Mouse (Mus musculus) right cerebral cortex, postnatal 36 days (tissue): Measurements from ENCODE around the gene Ank2.
A peak's percentile ranks its signal among the peaks of the same experiment; 100 is the strongest.
"Not testable (repeated sequence)": the region's sequence is repeated elsewhere in the genome, so short reads cannot be mapped to it uniquely, and the experiment has no call there.

Experiments used
- DNase-seq, 2 experiments: peaks; one replicate each; pipeline ENCODE4 v3.0.0; 2022; ENCODE audit warnings: low spot score in 2 of 2, mixed read lengths in 1 of 2

Ank2 gene

DNA sequence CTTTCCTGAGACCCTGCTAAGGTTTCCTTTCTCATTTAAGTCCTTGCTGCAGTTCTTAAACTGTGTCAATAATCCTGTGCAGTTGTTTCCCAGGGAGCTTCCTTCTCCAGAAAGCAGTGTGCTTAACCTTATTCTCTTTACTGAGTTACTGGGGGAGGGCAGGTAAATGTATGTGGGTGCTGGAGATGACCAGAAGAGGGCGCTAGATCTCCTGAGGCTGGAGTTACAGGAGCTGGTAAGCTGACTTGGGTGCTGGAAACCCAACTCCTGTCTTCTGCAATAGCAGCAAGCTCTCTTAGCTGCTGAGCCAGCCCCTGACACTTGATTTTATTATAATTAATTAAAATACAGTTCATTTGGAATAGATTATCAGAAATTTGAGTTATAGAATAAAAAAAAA is 84.7 kb downstream of the Ank2 start:
- no peak for DNase-seq

DNA sequence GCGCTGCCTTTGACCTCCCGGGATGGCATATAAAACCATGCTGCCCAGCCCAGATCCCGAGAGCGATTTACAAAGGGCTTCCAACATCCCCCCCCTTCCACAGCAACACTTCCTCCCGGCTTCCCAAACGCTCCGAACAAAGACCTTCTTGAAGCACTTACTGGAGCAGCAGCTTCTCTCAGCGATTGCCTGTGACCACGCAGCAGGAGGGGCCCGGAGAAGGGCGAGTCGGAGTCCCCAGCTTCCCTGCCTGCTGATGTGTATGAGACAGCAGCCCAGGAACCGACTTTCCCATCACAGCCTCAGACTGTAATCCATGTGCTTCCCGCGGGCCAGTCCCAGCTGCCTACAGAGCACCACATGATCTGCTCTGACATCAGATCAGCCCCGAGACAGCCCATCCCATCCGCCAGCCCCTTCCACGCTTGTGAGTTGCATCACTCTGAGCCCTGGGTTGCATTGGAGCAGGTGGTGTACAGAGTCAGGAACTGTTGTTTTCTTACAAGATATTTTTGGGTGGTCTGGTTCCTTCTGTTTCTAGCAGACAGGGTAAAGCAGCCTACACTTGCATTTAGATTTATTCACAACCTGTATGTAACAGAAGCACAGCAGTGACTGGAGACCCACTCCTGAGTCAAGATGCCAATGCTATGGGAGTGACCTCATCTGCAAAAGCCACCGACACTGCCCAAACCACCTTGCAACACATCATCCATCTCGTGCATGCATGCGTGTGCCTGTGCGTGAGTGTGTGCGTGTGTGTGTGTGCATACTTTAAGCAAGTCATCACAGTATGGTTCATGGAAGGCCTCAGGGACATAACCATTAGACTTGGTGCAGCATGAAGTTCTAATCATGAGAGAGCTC is 90.2 kb downstream of the Ank2 start:
- peak; percentile 90 to 92 for DNase-seq

DNA sequence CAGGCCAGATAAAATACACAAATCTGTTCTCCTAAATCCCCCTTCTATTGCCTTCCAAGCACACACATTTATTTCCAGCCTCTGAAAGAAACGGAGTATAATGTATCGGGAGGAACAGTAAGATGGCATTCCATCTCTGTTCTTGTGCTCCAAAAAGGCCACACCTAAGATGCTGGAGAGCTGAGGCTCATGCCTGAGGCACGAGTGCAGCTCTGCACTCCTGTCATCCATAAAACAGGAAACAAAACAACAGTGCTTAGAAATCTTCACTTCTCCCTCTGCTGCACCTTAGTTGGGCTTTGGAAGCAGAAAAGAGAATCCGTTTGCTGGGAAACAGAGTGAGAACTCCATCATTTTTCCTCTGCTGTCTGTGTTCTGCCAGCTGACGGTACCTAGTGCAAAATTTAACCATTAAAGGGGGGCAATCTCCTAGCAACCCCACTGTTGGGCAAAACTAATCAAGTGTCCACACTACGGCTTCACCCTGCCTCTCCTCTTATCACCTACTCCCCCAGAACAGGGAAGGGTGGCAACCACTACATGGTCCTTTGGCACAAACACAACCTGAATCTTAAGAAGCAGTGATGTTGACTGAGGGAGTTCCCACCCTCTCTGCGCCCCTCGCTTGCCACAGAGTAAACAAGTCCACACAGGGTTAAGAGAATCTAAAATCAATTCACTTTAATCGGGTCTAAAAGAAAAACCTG is 91.1 kb downstream of the Ank2 start:
- no peak for DNase-seq

DNA sequence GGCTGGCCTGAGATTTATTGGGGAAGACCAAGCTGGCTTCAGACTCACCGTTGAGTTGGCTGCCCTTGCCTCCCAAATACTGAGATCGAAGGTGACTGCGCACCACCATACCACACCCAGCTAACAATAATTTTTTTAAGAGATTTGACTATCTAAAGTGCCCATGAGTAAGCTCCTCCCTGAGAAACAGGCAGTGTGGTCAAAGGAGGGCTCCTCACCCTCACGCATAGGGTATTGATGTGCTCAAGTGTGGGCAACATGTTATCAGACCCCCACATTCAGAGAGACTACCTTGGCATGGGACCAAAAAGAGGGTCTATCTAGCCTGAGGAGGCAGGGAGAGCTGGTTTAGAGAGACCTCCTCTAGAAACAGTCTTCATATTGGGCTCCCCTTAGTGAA is 92.3 kb downstream of the Ank2 start:
- DNase-seq, result no peak

DNA sequence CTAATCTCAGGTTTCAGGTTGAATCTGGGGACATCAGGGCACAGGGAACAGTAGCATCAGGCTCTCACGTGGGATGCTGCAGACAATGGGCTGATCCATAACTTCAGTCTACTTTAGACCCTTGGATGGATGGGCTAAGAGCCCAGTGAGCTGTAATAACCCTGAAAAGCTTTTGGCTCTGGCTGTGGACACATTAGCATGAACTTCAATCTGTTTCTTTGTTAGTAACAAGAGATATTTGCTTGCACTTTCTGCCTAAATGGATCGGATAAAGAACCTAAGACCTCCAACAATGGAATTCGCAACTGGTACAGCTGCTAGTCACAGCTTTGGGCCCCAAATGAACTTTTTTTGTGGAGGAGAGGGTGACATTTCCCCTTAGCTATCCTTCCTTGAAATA is 94.8 kb downstream of the Ank2 start:
- no peak for DNase-seq

DNA sequence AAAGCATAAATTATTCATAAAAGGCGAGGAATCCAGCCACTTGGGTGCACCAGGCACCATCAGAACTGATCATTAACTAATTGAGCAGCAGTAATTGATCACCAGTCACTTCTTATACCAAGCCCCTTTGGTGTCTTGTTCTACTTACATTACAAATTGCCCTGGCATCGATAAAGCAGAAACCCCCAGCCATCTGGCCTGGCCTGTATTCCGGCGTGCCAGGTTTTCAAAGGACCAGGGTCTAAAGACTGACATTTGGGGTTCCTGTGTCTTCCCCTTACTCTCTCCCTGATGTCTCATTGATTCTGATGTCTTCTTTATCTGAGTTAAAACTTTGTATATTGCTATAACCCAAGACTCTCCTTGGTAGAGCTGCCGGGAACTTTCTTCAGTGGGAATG is 98.2 kb downstream of the Ank2 start:
- DNase-seq, result no peak

DNA sequence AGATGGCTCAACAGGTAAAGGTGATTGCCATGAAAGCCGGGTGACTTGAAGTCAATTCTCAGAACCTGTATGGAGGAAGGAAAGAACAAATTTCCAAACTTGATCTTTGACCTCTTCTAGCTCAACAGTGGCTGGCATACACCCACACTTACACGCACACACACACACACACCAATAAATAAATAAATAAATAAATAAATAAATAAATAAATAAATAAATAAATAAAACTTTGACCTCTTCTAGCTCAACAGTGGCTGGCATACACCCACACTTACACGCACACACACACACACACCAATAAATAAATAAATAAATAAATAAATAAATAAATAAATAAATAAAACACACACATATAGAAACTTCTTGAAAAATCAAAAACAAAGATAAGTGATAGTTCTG is 98.7 kb downstream of the Ank2 start:
- DNase-seq, result not testable (repeated sequence)

DNA sequence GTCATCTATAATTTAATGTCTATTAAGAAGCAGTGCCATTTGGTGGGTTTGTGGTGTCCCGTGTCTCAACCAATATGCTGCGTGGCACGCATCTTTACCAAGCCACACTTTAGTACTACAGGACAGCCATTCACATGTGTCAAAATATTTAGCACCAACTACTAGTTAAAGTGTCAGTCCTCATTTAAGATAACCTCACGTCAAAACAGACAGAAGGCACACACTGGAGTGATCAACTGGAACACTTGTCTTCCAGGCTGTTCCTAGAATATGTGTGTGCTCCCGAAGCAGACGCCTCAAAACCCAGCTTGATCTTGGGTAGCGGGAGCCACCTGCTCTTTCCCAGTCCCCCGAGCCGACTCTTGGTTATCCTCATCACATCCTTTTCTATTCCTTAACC is 101.4 kb downstream of the Ank2 start:
- no peak for DNase-seq

DNA sequence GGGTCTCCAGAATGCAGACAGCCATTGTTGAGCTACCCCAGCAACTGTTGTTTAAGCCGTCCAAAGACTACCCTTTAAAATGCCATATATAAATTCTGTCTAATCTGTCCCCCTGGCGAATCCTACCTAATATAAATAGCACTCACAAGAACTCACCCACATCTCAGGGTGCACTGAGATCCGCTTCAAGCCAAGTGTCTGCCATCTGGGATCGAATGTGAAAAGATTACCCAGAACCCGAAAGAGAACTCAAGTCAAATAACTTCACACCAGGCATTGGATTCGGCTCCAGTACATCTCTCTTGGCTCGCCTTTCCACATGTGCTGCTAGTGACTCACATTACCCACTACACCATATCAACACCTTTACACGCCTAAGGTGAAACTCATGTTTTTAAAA is 103.9 kb downstream of the Ank2 start:
- peak in 1 of 2 experiments; percentile 54 for DNase-seq

DNA sequence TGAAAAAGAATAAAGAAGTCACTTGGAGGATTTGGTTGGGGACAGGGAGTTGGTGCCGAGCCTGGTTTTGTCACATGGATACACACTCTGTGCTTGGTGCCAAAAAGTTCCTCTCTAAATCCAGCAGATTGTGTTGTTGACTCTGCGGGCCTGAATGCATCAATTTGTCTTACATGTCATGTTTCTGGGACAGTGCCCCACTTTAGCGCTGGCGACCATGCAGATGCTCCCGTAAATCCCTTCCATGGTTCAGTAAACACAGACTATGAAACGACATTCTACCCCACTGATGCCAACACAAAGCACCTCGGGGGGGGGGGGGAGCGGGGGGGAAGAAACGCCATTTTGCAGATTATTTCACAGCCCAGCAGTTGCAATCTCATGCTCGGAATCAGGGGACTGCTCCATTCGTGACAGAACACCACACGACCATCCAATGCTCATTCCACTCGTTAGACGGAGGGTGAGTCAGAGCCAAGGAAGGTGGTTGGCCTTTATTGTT is 112.1 kb downstream of the Ank2 start:
- no peak for DNase-seq

DNA sequence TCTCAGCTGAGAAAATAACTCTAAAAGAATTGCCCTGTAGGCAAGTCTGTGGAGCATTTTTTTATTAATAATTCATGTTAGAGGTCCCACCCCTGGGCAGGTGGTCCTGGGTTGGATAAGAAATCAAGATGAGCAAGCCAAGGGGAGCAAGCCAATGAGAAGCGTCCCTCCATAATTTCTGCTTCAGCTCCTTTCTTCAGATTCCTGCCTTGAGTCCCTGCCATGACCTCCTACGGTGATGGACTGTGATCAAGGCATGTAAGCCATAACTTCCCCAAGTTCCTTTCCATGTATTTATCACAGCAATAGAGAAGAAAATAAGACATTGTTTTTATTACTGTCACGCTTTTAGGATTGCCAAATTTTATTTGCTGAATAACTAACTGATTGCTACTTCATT is 115.9 kb downstream of the Ank2 start:
- DNase-seq, result no peak

DNA sequence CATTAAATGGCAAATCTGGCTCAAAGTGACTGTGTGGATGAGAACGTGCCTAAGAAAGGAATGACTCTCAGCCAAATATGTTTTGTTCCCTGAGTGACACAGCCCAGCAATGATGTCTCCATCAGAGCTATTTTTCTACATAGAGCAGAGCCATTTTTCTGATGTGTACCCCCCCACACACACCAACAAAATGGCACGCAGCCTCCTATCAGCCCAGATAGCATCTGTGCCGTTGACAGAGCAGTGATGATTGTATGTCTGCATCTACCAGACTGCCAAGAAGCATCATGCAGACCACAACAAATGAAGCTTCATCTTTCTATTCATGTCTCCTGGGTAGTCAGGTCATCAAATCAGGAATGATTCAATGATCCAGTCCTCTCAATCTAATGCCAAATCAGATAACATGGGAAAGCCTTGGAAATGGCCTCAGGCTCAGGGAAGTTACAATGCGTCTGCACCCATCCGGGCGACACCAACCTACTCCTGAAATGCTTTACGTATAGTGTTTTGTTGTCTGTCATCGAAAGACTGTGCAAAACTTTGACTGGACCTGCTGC is 122.2 kb downstream of the Ank2 start:
- no peak for DNase-seq

DNA sequence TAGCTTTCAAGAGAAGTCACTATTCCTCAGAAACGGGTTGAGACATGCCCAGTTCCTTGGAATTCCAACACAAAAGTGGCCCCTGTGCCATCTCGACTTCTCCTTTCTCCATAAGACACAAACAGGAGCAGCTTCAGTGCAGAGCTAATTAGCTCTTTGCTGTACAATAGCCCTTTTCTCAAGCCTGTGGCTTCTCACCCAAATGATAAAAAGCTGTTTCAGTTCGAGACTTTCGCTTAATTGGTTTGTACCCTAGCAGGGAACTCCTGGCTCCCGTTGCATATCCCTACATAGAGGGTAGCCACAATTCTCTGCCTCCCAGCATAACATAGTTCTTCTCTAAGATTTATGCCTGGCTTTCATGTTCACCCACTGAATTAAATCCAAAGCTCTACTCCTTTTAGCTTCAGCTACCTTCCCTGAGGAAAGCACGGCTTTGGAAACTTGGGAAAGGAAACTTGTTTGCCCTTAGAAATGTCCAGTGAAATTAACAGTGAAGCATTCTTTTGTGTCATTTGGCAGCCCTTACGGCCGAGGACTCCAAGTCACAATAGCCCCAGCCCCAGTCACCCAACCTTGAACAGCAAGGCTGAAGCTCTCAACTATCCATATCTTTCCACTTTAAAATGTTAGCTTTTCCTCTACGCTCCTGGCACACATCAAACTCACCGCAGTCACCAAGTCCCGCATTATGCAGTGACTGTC is 123.0 kb downstream of the Ank2 start:
- DNase-seq, result no peak

DNA sequence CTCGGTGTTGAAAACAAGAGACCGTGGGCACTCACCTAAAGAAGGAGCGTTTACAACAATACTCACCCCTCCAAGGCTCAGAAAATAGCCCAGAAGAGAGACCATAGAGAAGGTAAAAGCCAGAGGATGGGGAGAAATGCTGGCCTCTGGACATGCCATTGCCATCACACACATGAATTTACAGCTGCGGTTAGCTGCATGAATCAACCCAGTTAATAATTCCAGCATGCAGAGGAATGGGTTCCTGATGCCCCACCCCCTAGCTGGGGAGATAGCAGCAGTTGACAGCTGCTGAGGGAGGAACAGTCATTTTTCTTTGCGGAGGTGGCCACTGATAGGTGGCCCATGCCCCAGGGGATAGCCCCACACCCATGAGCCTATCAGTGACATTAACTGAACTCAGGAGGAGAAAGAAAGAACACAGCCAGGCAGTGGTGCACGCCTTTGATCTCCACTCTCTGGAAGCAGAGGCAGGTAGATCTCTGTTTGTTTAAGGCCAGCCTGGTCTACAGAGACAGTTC is 124.9 kb downstream of the Ank2 start:
- DNase-seq, result no peak

DNA sequence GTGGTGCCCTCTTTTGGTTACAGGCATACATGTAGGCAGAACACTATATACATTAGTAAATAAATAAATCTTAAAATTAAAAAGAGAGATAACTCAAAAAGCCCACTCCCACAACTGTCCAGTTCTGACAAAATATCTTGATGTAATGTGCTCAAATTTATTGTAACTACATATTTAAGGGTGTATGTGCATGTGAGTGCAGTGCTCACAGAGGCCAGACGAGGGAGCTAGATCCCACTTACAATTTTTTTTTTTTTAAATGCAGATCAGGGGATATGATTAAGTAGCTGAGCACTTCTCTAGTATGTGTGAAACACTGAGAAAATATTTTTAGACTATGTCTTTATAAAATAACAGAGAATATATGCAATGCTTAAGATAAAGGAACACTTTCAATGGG is 127.4 kb downstream of the Ank2 start:
- no peak for DNase-seq

DNA sequence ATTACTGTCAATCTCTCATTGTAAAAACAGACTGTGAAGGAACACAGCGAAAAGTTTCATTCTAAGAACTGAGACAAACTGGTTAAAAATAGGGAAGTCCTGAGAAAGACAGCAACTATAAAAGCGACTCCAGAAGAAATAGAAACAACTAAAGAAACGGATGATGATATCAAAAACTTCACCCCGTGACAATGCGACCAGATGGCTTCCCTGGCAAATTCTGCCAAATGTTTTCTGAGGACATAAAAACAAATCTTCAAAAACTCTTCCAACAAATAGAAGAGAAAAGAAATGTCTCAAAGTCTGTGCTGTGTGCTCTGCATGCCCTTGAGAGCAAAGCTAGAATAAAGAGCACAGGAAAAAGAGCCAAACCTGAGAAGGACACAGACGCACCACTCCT is 129.6 kb downstream of the Ank2 start:
- no peak for DNase-seq

DNA sequence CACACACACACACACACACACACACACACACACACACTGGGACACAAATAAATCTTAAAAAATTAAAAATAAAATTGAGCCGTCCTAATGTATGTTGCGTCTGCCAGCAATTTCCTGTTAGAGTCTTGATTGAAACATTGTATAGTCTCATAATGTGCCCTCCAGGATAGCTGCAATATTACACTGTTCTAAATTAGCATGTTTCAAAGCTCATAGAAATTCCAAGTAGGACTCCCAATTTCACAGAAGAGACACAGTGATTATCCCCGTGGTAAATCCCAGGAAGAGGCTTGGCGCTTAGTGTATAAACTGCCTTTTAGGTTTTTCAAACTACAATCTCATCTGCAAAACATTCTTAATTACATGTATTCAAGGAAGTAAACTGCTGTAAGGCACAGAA is 131.7 kb downstream of the Ank2 start:
- no peak for DNase-seq

DNA sequence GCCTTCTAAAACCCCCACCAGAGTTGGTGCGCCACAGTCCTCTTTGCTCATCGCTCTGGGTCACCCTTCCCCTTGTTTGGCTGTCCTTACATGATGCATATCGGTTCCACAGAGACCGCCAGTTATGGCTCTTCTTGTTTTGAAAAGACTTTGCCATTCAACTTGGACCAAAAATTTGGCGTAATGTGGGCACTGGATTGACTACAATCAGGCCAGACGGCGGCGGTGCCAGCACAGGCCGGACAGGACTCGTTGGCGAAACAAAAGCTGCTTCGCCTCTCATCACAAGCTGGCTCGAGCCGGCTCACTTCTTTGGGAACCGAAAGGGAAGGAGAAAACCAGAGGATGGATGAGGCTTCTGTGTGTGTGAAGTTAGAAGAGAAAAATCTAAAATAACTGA is 135.6 kb downstream of the Ank2 start:
- no peak for DNase-seq

DNA sequence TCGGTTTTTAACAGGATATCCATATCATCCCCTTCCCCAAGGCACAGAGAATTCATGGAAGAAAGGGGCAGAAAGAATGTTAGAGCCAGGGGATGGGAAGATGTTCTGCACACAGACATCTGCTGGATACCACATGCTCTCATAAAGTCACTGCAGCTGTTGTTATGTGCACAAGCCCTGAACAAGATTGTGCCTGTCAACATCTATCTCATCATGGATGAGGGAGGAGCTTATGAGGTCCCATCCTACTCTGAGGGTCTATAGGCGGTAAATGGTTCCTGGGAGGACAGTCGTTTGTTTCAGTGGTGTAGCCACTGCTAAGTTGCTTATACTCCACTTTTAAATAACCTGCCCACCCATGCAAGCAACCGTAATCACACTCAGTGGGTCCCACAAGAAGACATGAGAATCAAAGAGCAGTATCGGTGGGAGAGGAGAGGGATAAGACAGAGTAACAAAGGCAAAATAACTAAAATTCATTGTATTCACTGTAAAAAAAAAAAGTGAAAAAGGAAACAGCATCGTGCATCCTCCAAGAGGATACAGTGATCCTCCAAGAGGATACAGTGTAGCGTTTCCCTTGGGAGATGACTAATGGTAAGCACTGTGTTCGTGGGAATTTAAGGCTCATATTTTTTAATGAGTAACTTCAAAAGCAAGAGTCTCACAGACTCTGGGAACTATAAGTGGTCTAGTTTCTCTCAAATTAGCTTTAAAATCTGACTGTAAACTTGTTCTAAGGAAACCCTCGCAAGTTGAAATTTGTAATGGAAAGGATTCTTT is 136.3 kb downstream of the Ank2 start:
- DNase-seq, result no peak

DNA sequence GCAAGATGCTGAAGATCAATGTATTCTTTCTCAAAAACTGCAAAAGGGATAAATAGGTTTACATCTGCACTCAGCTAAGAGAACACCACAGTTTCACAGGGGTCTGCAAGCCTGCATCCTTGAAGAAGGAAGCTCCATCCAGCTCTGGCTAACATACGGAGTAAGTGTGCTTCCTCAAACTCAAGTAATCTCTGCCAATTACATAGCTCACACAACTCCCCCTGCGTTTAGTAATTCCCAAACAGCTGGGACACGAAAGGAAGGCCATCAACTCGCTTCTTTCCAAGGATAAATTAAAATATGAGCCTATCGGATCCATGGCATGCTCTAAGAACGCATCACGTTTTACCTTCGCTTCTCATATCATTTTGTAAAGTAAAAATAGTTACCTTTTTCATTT is 137.3 kb downstream of the Ank2 start:
- no peak for DNase-seq

DNA sequence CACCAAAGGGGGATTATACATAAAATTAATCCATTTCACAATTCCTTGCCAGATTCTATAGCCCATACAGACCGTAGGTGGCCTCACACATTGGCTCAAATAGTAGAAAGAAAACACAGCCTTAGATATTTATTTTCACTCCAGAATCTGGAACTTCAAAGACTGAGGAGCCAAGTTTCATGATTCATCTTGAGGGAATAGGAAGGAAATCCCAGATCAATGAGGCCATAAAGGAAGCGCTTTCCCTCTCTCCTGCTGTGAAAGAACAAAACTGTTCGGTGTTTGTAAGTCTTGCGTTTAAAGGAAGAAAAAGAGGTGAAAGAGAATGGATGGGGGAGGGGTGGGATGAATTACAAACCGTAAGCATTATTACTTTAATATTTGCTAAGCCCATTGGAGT is 137.8 kb downstream of the Ank2 start:
- no peak for DNase-seq
